In genomic region chr14:77248426-77248825, GRCm38 (mm10) we compare ENCODE assay signal across 18 mouse cellular contexts.
DNase-seq lines count a peak whose midpoint lies in the region; ATAC-seq lines count a peak whose summit lies in the region.
"Had no signal": no experiment of that assay in that cellular context is flagged by ENCODE, and none has a peak within 500 bp of the region (broad histone marks: within the 10 kb centered on the region; RNA-seq: fewer than 3 reads in every experiment).

No protein-coding gene starts in this region.

- no peak overlapping the region for H3K4me2 ChIP-seq in hindbrain, embryonic 14.5 days (replicated peaks)
- H3K4me2 ChIP-seq: embryonic facial prominence, embryonic 13.5 days; hindbrain, embryonic 15.5 days; limb, embryonic 15.5 days; neural tube, embryonic 12.5 days had no signal

- H3K9ac ChIP-seq in hindbrain, embryonic 14.5 days = no peak overlapping the region
- H3K9ac ChIP-seq: embryonic facial prominence, embryonic 13.5 days; hindbrain, embryonic 15.5 days; limb, embryonic 15.5 days; neural tube, embryonic 12.5 days had no signal

- no peak overlapping the region for H3K4me3 ChIP-seq in hindbrain, embryonic 14.5 days (replicated peaks; ENCODE audit: low read length)
- no peak overlapping the region for H3K4me3 ChIP-seq in hindbrain, embryonic 10.5 days
- H3K4me3 ChIP-seq: embryonic facial prominence, embryonic 13.5 days; hindbrain, embryonic 15.5 days; limb, embryonic 15.5 days; neural tube, embryonic 12.5 days had no signal

- H3K9me3 ChIP-seq in hindbrain, embryonic 14.5 days (ENCODE audit: control insufficient read depth, low read length) = 0 out of 2 replicates have a peak, but pooled peaks cover 5% of the 10 kb centered on the region
- 0 out of 2 replicates have a peak, but pooled peaks cover 4% of the 10 kb centered on the region for H3K9me3 ChIP-seq in hindbrain, embryonic 10.5 days
- H3K9me3 ChIP-seq: hindbrain, embryonic 15.5 days; limb, embryonic 15.5 days; neural tube, embryonic 12.5 days had no signal

- DNase-seq in cerebellum, adult 9-11 months = peak; percentile 28
- DNase-seq in cerebellum, adult 11-12 months = no peak
- DNase-seq in hindbrain, embryonic 14.5 days (ENCODE audit: low spot score) = no peak
- DNase-seq in hindbrain, embryonic 10.5 days (ENCODE audit: low spot score) = no peak
- peak; percentile 26 to 37 for DNase-seq in right cerebral cortex, adult 2 months (ENCODE audit: low spot score in 2 of 2)
- no peak for DNase-seq in right cerebral cortex, postnatal 10 days (ENCODE audit: low spot score in 2 of 2)
- DNase-seq in adrenal gland, postnatal 14 days = no peak
- DNase-seq: gastrocnemius, postnatal 25 days; kidney, adult 11 months; lung, postnatal 14 days had no signal

- ATAC-seq in hindbrain, embryonic 14.5 days (ENCODE audit: low FRiP score) = no peak
- no peak for ATAC-seq in megakaryocyte, adult 5-6 weeks (ENCODE audit: poor library complexity, severe bottlenecking)
- ATAC-seq: activated CD4-positive, CD25-positive, alpha-beta regulatory T cell, adult 4 months; Patski had no signal

- H3K36me3 ChIP-seq in hindbrain, embryonic 14.5 days (replicated peaks; ENCODE audit: control insufficient read depth, insufficient read depth) = no peaks in the 10 kb centered on the region
- H3K36me3 ChIP-seq in hindbrain, embryonic 10.5 days = no peaks in the 10 kb centered on the region
- H3K36me3 ChIP-seq: embryonic facial prominence, embryonic 13.5 days; hindbrain, embryonic 15.5 days; limb, embryonic 15.5 days; neural tube, embryonic 12.5 days had no signal

- peak overlapping the region; percentile 7; the same call in 1 of the 2 replicates for H3K27ac ChIP-seq in hindbrain, embryonic 14.5 days
- H3K27ac ChIP-seq in hindbrain, embryonic 10.5 days = no peak overlapping the region
- H3K27ac ChIP-seq: hindbrain, embryonic 15.5 days; kidney, postnatal 0 days; limb, embryonic 15.5 days; neural tube, embryonic 12.5 days had no signal

- H3K4me1 ChIP-seq in hindbrain, embryonic 14.5 days (replicated peaks; ENCODE audit: control insufficient read depth, insufficient read depth, low read length) = peaks cover 3% of the 10 kb centered on the region; the same call in 1 of the 2 replicates
- H3K4me1 ChIP-seq in hindbrain, embryonic 10.5 days (replicated peaks) = no peaks in the 10 kb centered on the region; the same call in 1 of the 2 replicates
- H3K4me1 ChIP-seq: limb, embryonic 15.5 days; neural tube, embryonic 12.5 days had no signal

- H3K27me3 ChIP-seq in hindbrain, embryonic 14.5 days (ENCODE audit: control insufficient read depth, insufficient read depth, low read length) = no peaks in the 10 kb centered on the region
- no peaks in the 10 kb centered on the region for H3K27me3 ChIP-seq in hindbrain, embryonic 10.5 days (ENCODE audit: insufficient read depth, poor library complexity, severe bottlenecking)
- H3K27me3 ChIP-seq: embryonic facial prominence, embryonic 13.5 days; hindbrain, embryonic 15.5 days; limb, embryonic 15.5 days; neural tube, embryonic 12.5 days; Patski had no signal

- 70% methylated on average over 5 of the region's 5 CpGs for WGBS in hindbrain, embryonic 14.5 days
- 89% methylated on average over 5 of the region's 5 CpGs for WGBS in hindbrain, embryonic 10.5 days

Comparison
In these comparisons a context has a peak if more than half of its experiments do, and no peak if none do; other contexts are left out.
1. DNase-seq: peak in cerebellum, adult 9-11 months (single experiment) and right cerebral cortex, adult 2 months (2 of 2); none in cerebellum, adult 11-12 months (single experiment), hindbrain, embryonic 14.5 days (single experiment), hindbrain, embryonic 10.5 days (single experiment), right cerebral cortex, postnatal 10 days (0 of 2) and adrenal gland, postnatal 14 days (single experiment).